Mouse (Mus musculus) adrenal gland, adult 8-10 months (tissue): ENCODE measurements around the gene Gm12666. TPM values are rescaled to one million over a fixed set of nuclear protein-coding genes. Genes with fewer than 3 reads are reported as not detected.
"Not testable (repeated sequence)": the region's sequence is repeated elsewhere in the genome, so short reads cannot be mapped to it uniquely, and the experiment has no call there.

Experiments
- DNase-seq: peaks from one replicate; pipeline ENCODE4 v3.0.0; 2022
- total RNA-seq, 4 experiments: library from RNA; stranded (reverse); gene quantifications; 2 replicates each; pipeline ENCODE4 v1.2.4; 2022

Gm12666 gene
- total RNA-seq: 1 to 10 TPM in 3 of 4 experiments, under 1 TPM in 1; 0.75 to 3.5 (median 1.9) TPM

- not testable (repeated sequence) for DNase-seq
Measured at GRCm38 (mm10) chr4:92191649-92192048, at the start of gene Gm12666. TSS of gene Gm12666 (minus strand) at chr4:92191749.

GRCm38 (mm10) chr4:92226326-92226725, 34.8 kb upstream of the Gm12666 start:
- DNase-seq: no peak

- DNase-seq: no peak
Measured at GRCm38 (mm10) chr4:92216286-92216685, 24.7 kb upstream of the Gm12666 start.

GRCm38 (mm10) chr4:92152646-92153045, 38.9 kb downstream of the Gm12666 start:
- DNase-seq: no peak

GRCm38 (mm10) chr4:92147134-92147533, 44.4 kb downstream of the Gm12666 start, which contains the start of gene Izumo3:
TSS of gene Izumo3 (minus strand) at chr4:92147234.
- DNase-seq: no peak

Other genes with a start within 250 kb of the Gm12666 start
- gene Izumo3, start 44.5 kb downstream of the Gm12666 start, total RNA-seq: not detected